Mouse (Mus musculus) heart, adult 11 months (tissue): Measurements from ENCODE around the gene Fpgs.
A peak's percentile ranks its signal among the peaks of the same experiment; 100 is the strongest.

Source experiments
- DNase-seq: peaks from one replicate; pipeline ENCODE4 v3.0.0; 2022

The Fpgs gene

GRCm38 (mm10) chr2:32693823-32694411 lies 10.0 kb downstream of the Fpgs start:
- peak; percentile 100 for DNase-seq

- peak; percentile 90 for DNase-seq
These were observed 10.7 kb downstream of the Fpgs start for GRCm38 (mm10) chr2:32693282-32693681.

GRCm38 (mm10) chr2:32692496-32692895 lies 11.4 kb downstream of the Fpgs start:
- DNase-seq: peak; percentile 96

GRCm38 (mm10) chr2:32691041-32691440 lies 12.9 kb downstream of the Fpgs start:
- DNase-seq: peak; percentile 94

- peak; percentile 98 for DNase-seq
These were observed 14.5 kb downstream of the Fpgs start for GRCm38 (mm10) chr2:32689420-32689819.

- DNase-seq: peak; percentile 93
These were observed 16.4 kb downstream of the Fpgs start for GRCm38 (mm10) chr2:32687562-32687961.

GRCm38 (mm10) chr2:32686640-32687039 lies 17.3 kb downstream of the Fpgs start:
- peak; percentile 92 for DNase-seq

- DNase-seq: peak; percentile 94
These were observed 18.1 kb downstream of the Fpgs start for GRCm38 (mm10) chr2:32685807-32686206.

- DNase-seq: peak; percentile 94
These were observed 19.1 kb downstream of the Fpgs start for GRCm38 (mm10) chr2:32684681-32685428.

GRCm38 (mm10) chr2:32683701-32684100 lies 20.2 kb downstream of the Fpgs start:
- peak; percentile 93 for DNase-seq

GRCm38 (mm10) chr2:32682721-32683417 lies 21.1 kb downstream of the Fpgs start:
- peak; percentile 96 for DNase-seq

- DNase-seq: peak; percentile 93
These were observed 22.2 kb downstream of the Fpgs start for GRCm38 (mm10) chr2:32681754-32682153.

GRCm38 (mm10) chr2:32680961-32681650 lies 22.8 kb downstream of the Fpgs start:
- peak; percentile 95 for DNase-seq

- DNase-seq: peak; percentile 96
These were observed 23.9 kb downstream of the Fpgs start for GRCm38 (mm10) chr2:32680051-32680451.

GRCm38 (mm10) chr2:32677683-32678082 lies 26.3 kb downstream of the Fpgs start:
- DNase-seq: no peak

- DNase-seq: no peak
These were observed 27.1 kb downstream of the Fpgs start for GRCm38 (mm10) chr2:32676821-32677220.

- peak; percentile 89 for DNase-seq
These were observed 30.6 kb downstream of the Fpgs start for GRCm38 (mm10) chr2:32673176-32673917.

GRCm38 (mm10) chr2:32671907-32672595 lies 31.9 kb downstream of the Fpgs start:
- DNase-seq: no peak

GRCm38 (mm10) chr2:32671147-32671546 lies 32.8 kb downstream of the Fpgs start:
- peak; percentile 90 for DNase-seq

GRCm38 (mm10) chr2:32669876-32670275 lies 34.1 kb downstream of the Fpgs start:
- DNase-seq: peak; percentile 83

- no peak for DNase-seq
These were observed 35.8 kb downstream of the Fpgs start for GRCm38 (mm10) chr2:32668176-32668575.

- peak; percentile 94 for DNase-seq
These were observed 36.2 kb downstream of the Fpgs start for GRCm38 (mm10) chr2:32667775-32668174.
